Mouse (Mus musculus) G1E (cell line): ENCODE measurements around the gene Gucd1.

ENCODE experiments used
- CTCF ChIP-seq: IDR thresholded peaks from 2 replicates; pipeline ENCODE4 v1.5.1; 2012; ENCODE audit warnings: low read depth, low read length, inconsistent platforms, mixed read lengths
- GATA1 ChIP-seq: IDR thresholded peaks from 2 replicates; pipeline ENCODE4 v1.6.1; 2012; ENCODE audit warnings: borderline replicate concordance, low read length, inconsistent platforms, mixed read lengths
- POLR2AphosphoS5 ChIP-seq: IDR thresholded peaks from 2 replicates; pipeline ENCODE4 v1.6.1; 2012; ENCODE audit warnings: low read depth, low read length, inconsistent platforms; ENCODE audit not compliant: insufficient replicate concordance
- TAL1 ChIP-seq: conservative IDR thresholded peaks from 2 replicates; pipeline ENCODE4 v1.6.1; 2012; ENCODE audit warnings: low read depth, low read length, inconsistent platforms, mixed read lengths

GRCm38 (mm10) chr10:75565436-75565835 is 47.7 kb upstream of the Gucd1 start:
- no peak for TF ChIP-seq CTCF
- no peak for TF ChIP-seq GATA1
- no peak for TF ChIP-seq TAL1
- no peak for TF ChIP-seq POLR2AphosphoS5
